Mouse (Mus musculus) E14TG2a.4 (cell line): ENCODE results near the gene Sugt1.

Experiments used
- CTCF ChIP-seq: conservative IDR thresholded peaks from 2 replicates; pipeline ENCODE4 v1.5.1; 2014; ENCODE audit warnings: low read length
- NANOG ChIP-seq: IDR thresholded peaks from 2 replicates; pipeline ENCODE4 v1.6.1; 2014; ENCODE audit warnings: borderline replicate concordance, low read length, mixed read lengths

- TF ChIP-seq CTCF (no peak), NANOG (no peak)
These were observed 89.7 kb downstream of the Sugt1 start for GRCm38 (mm10) chr14:79677108-79677753.
